Mouse (Mus musculus): ENCODE data around the gene Gper1.

The Gper1 gene

DNA sequence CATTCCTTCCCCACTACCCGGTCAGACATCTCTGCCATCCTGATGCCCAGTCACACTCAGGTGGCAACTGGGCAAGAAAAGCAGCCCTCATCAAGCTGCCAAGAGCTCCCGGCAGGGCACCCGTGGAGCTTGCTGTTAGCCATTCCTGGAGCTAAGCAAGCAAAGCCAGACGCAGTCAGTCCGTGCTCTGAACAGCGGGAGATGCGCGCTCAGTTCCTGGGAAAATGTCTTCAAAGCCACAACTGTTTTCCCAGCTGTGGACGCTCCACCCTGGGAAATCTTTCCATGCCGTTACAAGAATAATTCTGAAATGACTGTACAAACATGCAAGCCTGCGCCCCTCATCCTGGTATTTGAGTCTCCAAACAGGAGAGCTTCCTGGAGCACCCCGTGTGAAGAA is 19.5 kb downstream of the Gper1 start:
- in situ Hi-C loops (cut with MboI; ENCODE audit: low sequenced_read_pairs) = no loop called here

DNA sequence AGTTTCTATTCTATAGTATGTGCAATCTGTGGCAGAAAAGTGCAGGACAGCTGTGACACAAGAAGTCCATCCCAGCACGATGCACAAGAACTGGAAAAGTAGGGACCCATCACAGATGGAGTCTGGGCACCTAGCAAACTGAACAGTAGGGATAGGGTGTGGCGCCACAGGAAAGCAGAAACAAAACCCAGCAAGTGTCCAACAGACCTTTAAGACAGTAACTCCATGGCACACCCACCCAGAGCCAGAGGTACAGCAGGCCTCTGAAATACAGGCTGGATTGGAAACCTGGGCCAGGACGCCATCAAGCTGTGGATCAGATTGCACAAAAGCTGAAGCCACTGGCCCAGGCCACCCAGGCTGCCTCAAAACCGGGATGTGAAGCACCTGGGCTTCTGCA is 20.0 kb downstream of the Gper1 start:
- in situ Hi-C loops (cut with MboI; ENCODE audit: low sequenced_read_pairs) = no loop called here

DNA sequence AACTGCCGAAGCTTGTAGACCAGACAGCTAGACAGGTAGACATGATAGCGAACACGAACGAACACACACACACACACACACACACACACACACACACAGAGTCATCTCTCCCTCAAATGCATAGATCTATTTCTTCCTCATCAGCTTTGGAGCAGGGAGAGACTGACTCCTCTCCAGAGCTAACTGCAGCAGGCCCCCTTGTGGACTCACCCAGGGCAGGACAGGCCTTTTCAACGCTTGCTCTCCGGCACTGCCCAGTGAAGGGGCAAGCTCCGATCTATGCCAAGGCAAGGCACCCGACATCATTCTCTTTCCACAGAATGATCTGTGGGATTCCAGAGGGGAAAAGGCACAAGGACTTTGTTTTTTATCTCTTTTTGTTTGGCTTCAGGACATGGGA is 22.3 kb downstream of the Gper1 start:
- in situ Hi-C loops (cut with MboI; ENCODE audit: low sequenced_read_pairs) = no loop called here

GRCm38 (mm10) chr5:139448025-139448424 is 25.1 kb downstream of the Gper1 start:
- in situ Hi-C loops (cut with MboI; ENCODE audit: low sequenced_read_pairs) = no loop called here

GRCm38 (mm10) chr5:139449161-139449791 is 26.3 kb downstream of the Gper1 start:
- in situ Hi-C loops (cut with MboI; ENCODE audit: low sequenced_read_pairs) = no loop called here

- in situ Hi-C loops (cut with MboI; ENCODE audit: low sequenced_read_pairs) = no loop called here
Observed at GRCm38 (mm10) chr5:139449926-139450325, 27.0 kb downstream of the Gper1 start.

DNA sequence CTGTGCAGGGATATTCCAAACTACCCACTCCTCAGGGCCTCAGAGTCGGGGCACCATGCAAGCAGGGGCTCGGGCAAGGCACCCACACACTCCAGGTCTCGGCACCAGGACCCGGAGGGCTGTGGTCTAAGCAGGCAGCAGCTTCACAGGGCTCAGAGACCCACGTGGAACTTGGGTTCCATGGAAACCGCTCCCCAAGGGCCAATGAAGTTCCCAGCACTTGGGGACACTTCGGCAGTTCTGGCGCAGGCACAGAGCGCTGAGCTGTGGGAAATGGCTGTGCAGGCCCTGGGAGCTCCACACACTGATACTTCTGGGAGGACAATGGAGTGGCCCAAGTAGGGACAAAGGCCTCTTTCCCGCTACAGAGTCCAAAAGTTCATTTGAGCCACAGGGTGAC is 30.1 kb downstream of the Gper1 start:
- in situ Hi-C loops (cut with MboI; ENCODE audit: low sequenced_read_pairs) = no loop called here

DNA sequence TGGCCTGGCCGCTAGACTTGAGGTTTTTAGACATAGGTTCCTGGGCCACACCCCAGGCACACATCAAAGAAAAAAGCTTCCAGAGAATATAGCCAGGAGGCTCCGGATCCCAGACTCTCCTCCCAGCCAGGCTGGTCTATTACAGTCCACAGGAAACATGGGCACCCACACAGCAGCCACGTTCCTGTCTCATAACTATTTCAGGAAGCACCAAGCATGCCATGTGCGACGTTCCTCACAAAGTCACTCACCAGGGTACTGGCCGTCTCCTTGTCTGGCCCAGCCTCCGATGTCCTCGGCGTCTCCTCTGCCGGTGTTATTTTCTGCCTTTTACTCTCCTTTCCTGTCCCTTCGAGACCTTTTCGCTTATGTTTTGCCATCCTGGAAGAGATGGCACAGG is 32.2 kb downstream of the Gper1 start:
- in situ Hi-C loops (cut with MboI; ENCODE audit: low sequenced_read_pairs) = no loop called here

DNA sequence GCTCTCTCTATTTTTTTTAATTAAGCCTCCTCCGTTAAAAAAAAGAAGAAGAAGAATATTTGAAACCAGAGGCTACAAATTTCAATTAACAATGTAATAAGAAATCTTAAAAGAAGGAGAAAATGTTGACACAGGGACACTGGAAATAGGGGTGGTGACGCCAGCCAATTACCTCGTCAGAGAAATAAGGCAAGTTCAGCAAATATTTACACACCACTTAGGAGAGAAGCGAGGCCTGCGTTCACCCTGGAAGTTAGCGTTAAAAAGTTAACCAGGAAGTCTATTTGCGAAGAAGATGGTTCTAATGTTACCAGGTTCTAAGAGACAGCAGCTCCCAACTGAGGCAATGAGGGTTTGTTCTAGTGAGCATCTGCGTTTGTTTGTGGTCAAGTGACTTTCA is 34.3 kb downstream of the Gper1 start:
- in situ Hi-C loops (cut with MboI; ENCODE audit: low sequenced_read_pairs) = no loop called here

- in situ Hi-C loops (cut with MboI; ENCODE audit: low sequenced_read_pairs) = no loop called here
Observed at GRCm38 (mm10) chr5:139459938-139460337, 37.0 kb downstream of the Gper1 start.

GRCm38 (mm10) chr5:139460384-139461067 is 37.6 kb downstream of the Gper1 start, which contains the start of gene 3110082I17Rik:
3110082I17Rik (minus strand) TSS chr5:139460527.
- in situ Hi-C loops (cut with MboI; ENCODE audit: low sequenced_read_pairs) = no loop called here

DNA sequence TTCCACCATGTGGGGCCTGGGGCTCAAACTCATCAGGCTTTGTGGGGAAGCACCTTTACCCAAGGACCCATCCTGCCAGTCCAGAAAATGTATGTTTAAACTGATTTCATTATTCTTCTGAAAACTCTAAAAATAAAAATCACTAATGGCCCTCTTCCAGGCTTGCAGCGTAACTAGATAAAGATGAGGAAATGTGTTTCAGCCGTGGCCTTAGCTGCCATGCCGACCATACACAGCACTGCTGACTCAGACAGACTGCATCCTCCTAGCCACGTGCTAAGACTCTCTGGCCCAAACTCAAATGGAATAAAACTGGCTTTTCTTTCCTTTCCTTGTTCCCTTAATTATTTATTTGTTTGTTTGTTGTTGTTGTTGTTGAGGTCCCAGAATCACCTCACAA is 41.9 kb downstream of the Gper1 start:
- in situ Hi-C loops (cut with MboI; ENCODE audit: low sequenced_read_pairs) = no loop called here

GRCm38 (mm10) chr5:139466373-139466772 is 43.4 kb downstream of the Gper1 start:
- in situ Hi-C loops (cut with MboI; ENCODE audit: low sequenced_read_pairs) = no loop called here

DNA sequence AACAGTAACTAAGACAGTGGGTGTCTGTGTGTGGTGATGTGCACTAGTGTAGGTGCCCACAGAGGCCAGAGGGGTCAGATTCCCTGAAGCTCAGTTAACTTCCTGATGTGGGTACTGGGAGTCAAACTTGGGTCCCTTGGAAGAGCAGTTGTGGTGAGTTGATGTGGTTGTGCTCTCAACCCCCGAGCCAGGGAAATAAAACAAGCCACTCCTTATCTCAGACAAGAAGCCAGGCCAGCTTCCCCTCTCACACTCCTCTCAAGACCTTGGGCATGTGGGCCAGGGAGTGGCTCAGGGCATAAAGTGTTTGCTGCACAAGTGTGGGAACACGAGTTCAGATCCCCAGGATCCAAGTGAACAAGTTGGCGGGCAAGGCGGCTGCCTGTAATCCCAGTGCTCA is 43.9 kb downstream of the Gper1 start:
- in situ Hi-C loops (cut with MboI; ENCODE audit: low sequenced_read_pairs) = no loop called here

GRCm38 (mm10) chr5:139467998-139468397 is 45.0 kb downstream of the Gper1 start:
- in situ Hi-C loops (cut with MboI; ENCODE audit: low sequenced_read_pairs) = no loop called here

- in situ Hi-C loops (cut with MboI; ENCODE audit: low sequenced_read_pairs) = no loop called here
Observed at GRCm38 (mm10) chr5:139474741-139475140, 51.8 kb downstream of the Gper1 start.
